Mouse (Mus musculus) spleen, postnatal 4 days (tissue): Measurements from ENCODE around the gene Unc13a.

Source experiments
- DNase-seq, 2 experiments: peaks; one replicate each; pipeline ENCODE4 v3.0.0; 2022; ENCODE audit warnings: low spot score in 2 of 2

The Unc13a gene

DNA sequence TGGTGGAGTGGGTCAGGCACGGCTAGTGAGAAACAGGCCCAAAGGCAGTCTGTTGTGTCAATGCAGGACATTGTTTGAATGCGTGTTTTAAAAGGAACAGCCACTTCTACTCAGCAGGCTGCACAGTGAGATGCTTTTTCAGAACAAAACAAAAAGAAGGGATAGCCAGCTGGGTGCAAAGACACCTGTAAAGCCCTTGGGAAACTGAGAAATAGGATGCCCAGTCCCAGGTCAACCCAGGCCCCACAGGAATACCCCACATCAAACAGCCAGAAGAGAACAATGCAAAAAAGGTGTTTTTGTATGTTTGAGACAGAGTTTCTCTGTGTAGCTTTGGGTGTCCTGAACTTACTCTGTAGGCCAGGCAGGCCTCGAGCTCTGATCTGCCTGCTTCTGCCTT is 82.8 kb downstream of the Unc13a start:
- no peak for DNase-seq

DNA sequence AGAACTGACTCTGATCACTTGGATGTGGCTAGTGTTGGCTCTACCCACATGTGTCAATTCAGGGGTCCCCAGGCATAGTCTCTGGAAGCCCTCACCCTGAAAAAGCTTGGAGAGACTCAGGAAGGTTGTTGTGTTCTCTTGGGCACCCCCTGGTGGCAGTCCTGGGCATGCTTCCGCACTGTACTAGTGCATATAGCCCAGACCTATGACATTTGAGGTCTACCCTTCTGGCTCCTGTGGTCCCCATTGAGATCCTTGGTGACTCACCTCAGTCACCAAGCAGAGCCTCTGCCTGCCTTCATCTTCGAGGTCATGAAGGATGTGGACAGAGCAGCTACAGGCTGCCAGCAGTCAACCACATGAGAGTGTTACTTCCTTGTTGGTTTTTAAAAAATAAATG is 84.7 kb downstream of the Unc13a start:
- DNase-seq = peak; percentile 54 to 82

DNA sequence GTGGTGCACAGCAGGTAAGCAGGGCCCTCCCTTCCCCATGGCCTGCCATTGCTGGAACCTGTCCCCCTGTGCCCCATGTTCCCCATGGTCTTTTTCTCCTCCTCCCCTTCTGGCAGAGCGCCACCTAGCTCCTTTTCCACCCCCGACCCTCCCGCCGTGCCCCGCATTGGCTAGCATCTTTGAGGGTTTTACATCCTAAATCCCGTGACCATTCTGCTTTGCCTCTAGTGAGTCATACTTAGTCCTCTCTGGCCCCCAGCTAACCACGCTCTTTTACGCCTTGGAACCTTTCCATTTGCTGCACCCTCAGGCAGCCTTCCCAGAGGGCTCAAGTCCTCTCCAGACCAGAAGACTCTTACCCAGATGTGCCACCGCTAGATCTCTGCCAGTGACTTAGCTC is 91.4 kb downstream of the Unc13a start:
- DNase-seq = no peak

DNA sequence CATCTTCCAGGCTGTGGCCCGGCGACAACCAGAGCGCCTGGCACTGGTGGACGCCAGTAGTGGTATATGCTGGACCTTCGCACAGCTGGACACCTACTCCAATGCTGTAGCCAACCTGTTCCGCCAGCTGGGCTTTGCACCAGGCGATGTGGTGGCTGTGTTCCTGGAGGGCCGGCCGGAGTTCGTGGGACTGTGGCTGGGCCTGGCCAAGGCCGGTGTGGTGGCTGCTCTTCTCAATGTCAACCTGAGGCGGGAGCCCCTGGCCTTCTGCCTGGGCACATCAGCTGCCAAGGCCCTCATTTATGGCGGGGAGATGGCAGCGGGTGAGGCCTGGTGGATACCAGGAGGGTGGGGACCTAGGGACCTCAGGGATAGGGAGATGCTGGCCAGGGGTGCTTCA is 92.1 kb downstream of the Unc13a start:
- DNase-seq = no peak

DNA sequence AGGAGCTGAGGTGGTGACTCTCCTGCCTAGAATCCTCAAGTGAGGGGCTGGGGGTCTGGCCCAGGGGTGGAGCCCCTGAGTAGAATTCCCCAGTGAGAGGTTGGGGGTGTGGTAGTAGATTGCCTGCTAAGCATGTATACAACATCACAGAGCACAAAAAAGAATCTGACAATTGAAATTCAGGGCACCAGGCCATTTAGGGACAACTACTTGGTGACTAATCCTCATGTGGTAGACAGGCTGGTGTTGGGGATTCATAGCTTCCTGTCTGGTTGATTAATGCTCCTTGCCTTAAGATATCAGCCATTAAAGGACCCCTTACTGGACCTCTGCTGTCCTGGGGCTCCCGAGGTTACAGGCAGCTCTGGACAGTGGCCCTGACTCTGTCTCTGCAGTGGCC is 92.5 kb downstream of the Unc13a start:
- DNase-seq = no peak

DNA sequence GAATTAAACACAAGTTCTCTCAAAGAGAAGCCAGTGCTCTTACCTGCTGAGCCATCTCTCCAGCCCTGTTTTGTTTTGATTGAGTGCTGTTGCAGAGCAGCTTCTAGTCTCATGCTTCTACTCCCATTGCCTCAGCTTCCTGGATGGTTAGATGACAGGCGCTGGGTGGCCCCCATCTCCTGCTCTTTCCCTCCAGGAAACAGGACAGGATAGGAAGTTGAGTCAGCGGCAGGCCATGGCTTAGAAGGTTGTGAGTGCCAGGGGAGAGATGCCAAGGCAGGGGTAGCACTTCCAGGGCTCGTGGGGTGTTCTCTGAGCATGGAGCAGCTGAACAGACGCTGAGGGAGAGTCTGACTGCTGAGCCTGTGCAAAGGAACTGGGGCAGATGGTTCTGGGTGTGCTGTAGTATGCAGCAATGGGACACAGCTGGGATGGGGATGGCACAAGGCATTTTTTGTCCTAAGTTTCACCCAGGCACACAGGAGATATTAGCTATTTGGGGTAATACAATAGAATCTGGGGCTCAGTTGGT is 93.6 kb downstream of the Unc13a start:
- DNase-seq = no peak

DNA sequence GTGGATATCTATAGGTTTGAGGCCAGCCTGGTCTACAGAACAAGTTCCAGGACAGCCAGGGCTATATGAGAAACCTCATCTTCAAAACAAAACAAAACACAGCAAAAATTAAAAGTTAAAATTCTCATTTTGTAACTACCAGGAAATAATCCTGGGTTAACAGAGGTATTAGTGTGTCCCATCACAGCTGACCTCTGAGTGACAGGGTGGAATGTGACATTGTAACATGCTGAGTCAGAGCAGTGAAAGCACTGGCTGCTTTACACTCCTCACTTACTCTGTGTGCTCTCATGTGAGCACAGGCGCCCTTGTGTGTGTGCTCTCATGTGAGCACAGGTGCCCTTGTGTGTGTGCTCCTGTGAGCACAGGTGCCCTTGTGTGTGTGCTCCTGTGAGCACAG is 96.5 kb downstream of the Unc13a start:
- DNase-seq = no peak

DNA sequence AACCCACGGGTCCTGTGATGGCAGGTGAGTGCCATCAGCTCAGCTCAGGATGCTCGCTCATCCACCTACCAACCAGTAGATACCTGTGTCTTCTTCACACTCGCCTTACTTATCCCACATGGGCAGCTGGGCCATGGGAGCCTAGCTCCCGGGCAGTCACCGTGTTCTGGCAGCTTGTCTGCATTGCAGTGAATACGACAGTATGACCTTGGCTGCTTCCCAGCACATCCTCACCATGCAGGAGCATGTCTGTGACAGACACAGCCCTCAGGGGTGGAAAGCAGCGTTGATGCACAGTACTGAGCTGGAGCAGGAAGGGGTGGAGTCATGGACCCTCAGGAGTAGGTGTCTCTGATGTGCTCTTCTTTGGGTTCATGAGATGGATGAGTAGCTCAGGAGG is 97.1 kb downstream of the Unc13a start:
- no peak for DNase-seq
